Mouse (Mus musculus): ENCODE data around the gene Svop.
A peak's percentile ranks its signal among the peaks of the same experiment; 100 is the strongest.

The Svop gene

GRCm38 (mm10) chr5:113993031-113993486 is 98.3 kb downstream of the Svop start:
- DNase-seq = peak; percentile 81

GRCm38 (mm10) chr5:113992339-113992831 is 99.0 kb downstream of the Svop start:
- peak; percentile 41 for DNase-seq

- DNase-seq = no peak
These were observed 100.2 kb downstream of the Svop start for GRCm38 (mm10) chr5:113991141-113991540.

- DNase-seq = no peak
These were observed 100.8 kb downstream of the Svop start for GRCm38 (mm10) chr5:113990593-113990992.

GRCm38 (mm10) chr5:113989437-113990024 is 101.8 kb downstream of the Svop start:
- DNase-seq = no peak

- DNase-seq = peak; percentile 19
These were observed 105.0 kb downstream of the Svop start for GRCm38 (mm10) chr5:113986182-113986961.

- DNase-seq = no peak
These were observed 105.6 kb downstream of the Svop start for GRCm38 (mm10) chr5:113985737-113986136.

GRCm38 (mm10) chr5:113984025-113984740 is 107.2 kb downstream of the Svop start:
- no peak for DNase-seq

GRCm38 (mm10) chr5:113983541-113983940 is 107.8 kb downstream of the Svop start:
- no peak for DNase-seq

- no peak for DNase-seq
These were observed 109.5 kb downstream of the Svop start for GRCm38 (mm10) chr5:113981843-113982242.

- DNase-seq = no peak
These were observed 110.2 kb downstream of the Svop start for GRCm38 (mm10) chr5:113981171-113981570.

GRCm38 (mm10) chr5:113980511-113980910 is 110.9 kb downstream of the Svop start:
- DNase-seq = no peak

- DNase-seq = no peak
These were observed 114.1 kb downstream of the Svop start for GRCm38 (mm10) chr5:113977309-113977708.
